Mouse (Mus musculus): ENCODE measurements around the gene Asic2. TPM values are rescaled to one million over a fixed set of nuclear protein-coding genes. Genes with fewer than 3 reads are reported as not detected.

Gene Asic2
- total and polyA plus RNA-seq, 3 experiments: not detected

DNA sequence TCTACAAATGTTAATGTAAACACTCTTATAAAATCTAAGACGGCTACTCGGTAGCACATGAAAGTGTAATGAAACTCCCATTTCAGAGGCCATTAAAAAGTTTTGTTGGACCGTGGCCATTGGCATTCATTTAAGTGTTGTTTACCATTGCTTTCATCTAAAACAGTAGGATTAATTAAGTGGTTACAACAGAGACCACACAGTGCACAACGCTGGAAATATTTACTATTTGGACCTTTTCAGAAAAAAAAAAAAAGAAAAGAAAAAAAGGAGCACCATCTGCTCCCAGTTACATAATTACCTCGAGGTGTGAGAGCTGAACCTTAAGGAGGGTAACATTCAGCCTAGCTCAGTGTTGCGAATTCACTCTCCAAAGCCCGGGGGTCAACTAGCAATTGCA is 1122.8 kb downstream of the Asic2 start:
- H3K79me2 ChIP-seq (ENCODE audit: control insufficient read depth, insufficient read depth, low read length, poor library complexity): no peaks in the 10 kb centered on the region
- peaks cover 0 to 4% of the 10 kb centered on the region in 2 experiments; a peak in 1 of 4 replicates for H3K36me3 ChIP-seq (ENCODE audit: control insufficient read depth in 1 of 2, insufficient read depth in 2 of 2, low read length in 2 of 2)
- no peaks in the 10 kb centered on the region for H3K9me3 ChIP-seq (replicated peaks; ENCODE audit: insufficient read depth, low read length)
- peaks cover 2 to 8% of the 10 kb centered on the region in 2 experiments; a peak in 3 of 4 replicates for H3K4me1 ChIP-seq (ENCODE audit: control insufficient read depth in 1 of 2, insufficient read depth in 2 of 2, low read length in 2 of 2)
- no peak overlapping the region for H3K27ac ChIP-seq (ENCODE audit: control insufficient read depth, low read depth, low read length)
- peaks cover 2 to 4% of the 10 kb centered on the region in 2 experiments; a peak in 3 of 4 replicates for H3K27me3 ChIP-seq (ENCODE audit: control insufficient read depth in 1 of 2, insufficient read depth in 2 of 2, low read length in 2 of 2)
- no peak overlapping the region for H3K4me3 ChIP-seq (ENCODE audit: control insufficient read depth in 1 of 2, insufficient read depth in 1 of 2, low read depth in 2 of 2, low read length in 2 of 2)
- DNase-seq (ENCODE audit: low read depth, low spot score): no peak
- TF ChIP-seq EP300 (IDR thresholded peaks at IDR 0.05; ENCODE audit: low read depth in 1 of 2, low read length in 2 of 2) (no peak), ETS1 (IDR thresholded peaks at IDR 0.05; ENCODE audit: low read depth, low read length) (no peak), ZC3H11A (IDR thresholded peaks at IDR 0.05; ENCODE audit: low read depth, low read length) (no peak), MXI1 (IDR thresholded peaks at IDR 0.05; ENCODE audit: low read depth, low read length) (no peak), SIN3A (IDR thresholded peaks at IDR 0.05; ENCODE audit: low read length) (no peak), USF2 (IDR thresholded peaks at IDR 0.05; ENCODE audit: borderline replicate concordance in 1 of 2, insufficient read depth in 1 of 2, low read depth in 1 of 2, low read length in 2 of 2) (no peak), TBP (IDR thresholded peaks at IDR 0.05; ENCODE audit: low read depth, low read length) (no peak), CTCF (IDR thresholded peaks at IDR 0.05 in 2 of 3, conservative IDR thresholded peaks at IDR 0.05 in 1 of 3; ENCODE audit: control insufficient read depth in 1 of 3, insufficient read depth in 1 of 3, low read depth in 2 of 3, low read length in 3 of 3, poor library complexity in 1 of 3, severe bottlenecking in 1 of 3) (no peak), KAT2A (conservative IDR thresholded peaks at IDR 0.05; ENCODE audit: low read depth, low read length) (no peak), UBTF (IDR thresholded peaks at IDR 0.05; ENCODE audit: borderline replicate concordance, insufficient read depth, low read depth, low read length) (no peak), GABPA (IDR thresholded peaks at IDR 0.05; ENCODE audit: low read depth, low read length) (no peak), POLR2AphosphoS5 (IDR thresholded peaks at IDR 0.05; ENCODE audit: borderline replicate concordance, low read depth, low read length) (no peak)
- no peak overlapping the region for H3K9ac ChIP-seq (ENCODE audit: control insufficient read depth, low read depth, low read length, poor library complexity, severe bottlenecking)

DNA sequence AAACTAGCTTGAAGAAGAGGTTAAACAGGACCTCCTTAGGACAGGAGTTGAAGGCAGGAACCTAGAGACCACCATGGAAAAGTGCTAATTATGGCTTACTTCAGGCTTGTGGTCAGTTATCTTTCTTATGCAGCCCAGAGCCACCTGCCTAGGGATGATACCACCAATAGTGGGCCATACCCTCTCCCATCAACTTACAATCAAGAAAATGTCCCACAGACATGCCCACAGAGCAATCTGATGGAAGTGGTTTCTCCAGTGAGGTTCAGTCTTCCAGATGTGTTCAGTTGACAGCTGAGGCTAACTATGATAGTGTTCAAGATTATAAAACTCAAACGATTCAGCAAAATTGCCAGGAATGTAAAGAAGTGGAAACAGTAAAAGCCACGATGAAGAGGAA is 1124.8 kb downstream of the Asic2 start:
- Histone ChIP-seq H3K27ac (ENCODE audit: control insufficient read depth, low read depth, low read length) (no peak overlapping the region), H3K36me3 (ENCODE audit: control insufficient read depth in 1 of 2, insufficient read depth in 2 of 2, low read length in 2 of 2) (peaks cover 0 to 4% of the 10 kb centered on the region in 2 experiments; a peak in 1 of 4 replicates), H3K79me2 (ENCODE audit: control insufficient read depth, insufficient read depth, low read length, poor library complexity) (no peaks in the 10 kb centered on the region), H3K9me3 (replicated peaks; ENCODE audit: insufficient read depth, low read length) (no peaks in the 10 kb centered on the region), H3K4me1 (ENCODE audit: control insufficient read depth in 1 of 2, insufficient read depth in 2 of 2, low read length in 2 of 2) (peaks cover 2 to 8% of the 10 kb centered on the region in 2 experiments; a peak in 3 of 4 replicates), H3K4me3 (ENCODE audit: control insufficient read depth in 1 of 2, insufficient read depth in 1 of 2, low read depth in 2 of 2, low read length in 2 of 2) (no peak overlapping the region), H3K9ac (ENCODE audit: control insufficient read depth, low read depth, low read length, poor library complexity, severe bottlenecking) (no peak overlapping the region), H3K27me3 (ENCODE audit: control insufficient read depth in 1 of 2, insufficient read depth in 2 of 2, low read length in 2 of 2) (peaks cover 2 to 4% of the 10 kb centered on the region in 2 experiments; a peak in 3 of 4 replicates)
- DNase-seq (ENCODE audit: low read depth, low spot score): peak; percentile 44
- TF ChIP-seq BHLHE40 (IDR thresholded peaks at IDR 0.05; ENCODE audit: borderline replicate concordance, low read depth, low read length): no peak
- TF ChIP-seq E2F4 (IDR thresholded peaks at IDR 0.05; ENCODE audit: borderline replicate concordance, low read depth, low read length): no peak
- TF ChIP-seq GATA1 (IDR thresholded peaks at IDR 0.05; ENCODE audit: low read depth, low read length): peak; percentile 64
- TF ChIP-seq ZKSCAN1 (IDR thresholded peaks at IDR 0.05; ENCODE audit: low read depth, low read length): no peak
- TF ChIP-seq EP300 (IDR thresholded peaks at IDR 0.05; ENCODE audit: low read depth in 1 of 2, low read length in 2 of 2): peak; percentile 42 to 75; a peak in 3 of 4 replicates
- TF ChIP-seq TCF12 (IDR thresholded peaks at IDR 0.05; ENCODE audit: low read depth, low read length): peak; percentile 77
- TF ChIP-seq SIN3A (IDR thresholded peaks at IDR 0.05; ENCODE audit: low read length): no peak
- no peak for TF ChIP-seq USF2 (IDR thresholded peaks at IDR 0.05; ENCODE audit: borderline replicate concordance in 1 of 2, insufficient read depth in 1 of 2, low read depth in 1 of 2, low read length in 2 of 2)
- no peak for TF ChIP-seq HCFC1 (IDR thresholded peaks at IDR 0.05; ENCODE audit: low read depth, low read length)
- no peak for TF ChIP-seq POLR2AphosphoS5 (IDR thresholded peaks at IDR 0.05; ENCODE audit: borderline replicate concordance, low read depth, low read length)
- TF ChIP-seq RCOR1 (IDR thresholded peaks at IDR 0.05; ENCODE audit: low read depth, low read length): peak; percentile 46; the same call in 1 of the 2 replicates
- 0 out of 2 replicates have a peak, but pooled peaks have one; percentile 26 for TF ChIP-seq ETS1 (IDR thresholded peaks at IDR 0.05; ENCODE audit: low read depth, low read length)
- TF ChIP-seq TAL1 (IDR thresholded peaks at IDR 0.05; ENCODE audit: low read length): peak; percentile 62
- TF ChIP-seq KAT2A (conservative IDR thresholded peaks at IDR 0.05; ENCODE audit: low read depth, low read length): no peak
- TF ChIP-seq ELF1 (IDR thresholded peaks at IDR 0.05; ENCODE audit: low read depth, low read length): no peak
- TF ChIP-seq POLR2AphosphoS2 (IDR thresholded peaks at IDR 0.05; ENCODE audit: low read length): no peak
